Mouse (Mus musculus): ENCODE results near the gene Sult2b1. TPM values are rescaled to one million over a fixed set of nuclear protein-coding genes. Genes with fewer than 3 reads are reported as not detected.

Gene Sult2b1
- polyA plus RNA-seq (2015; fragmentation: Illumina TruSeq; extraction: RNeasy Lipid Tissue Mini Kit (QIAGEN cat#74804); ENCODE audit: insufficient read depth, low replicate concordance) = 0.25 TPM

DNA sequence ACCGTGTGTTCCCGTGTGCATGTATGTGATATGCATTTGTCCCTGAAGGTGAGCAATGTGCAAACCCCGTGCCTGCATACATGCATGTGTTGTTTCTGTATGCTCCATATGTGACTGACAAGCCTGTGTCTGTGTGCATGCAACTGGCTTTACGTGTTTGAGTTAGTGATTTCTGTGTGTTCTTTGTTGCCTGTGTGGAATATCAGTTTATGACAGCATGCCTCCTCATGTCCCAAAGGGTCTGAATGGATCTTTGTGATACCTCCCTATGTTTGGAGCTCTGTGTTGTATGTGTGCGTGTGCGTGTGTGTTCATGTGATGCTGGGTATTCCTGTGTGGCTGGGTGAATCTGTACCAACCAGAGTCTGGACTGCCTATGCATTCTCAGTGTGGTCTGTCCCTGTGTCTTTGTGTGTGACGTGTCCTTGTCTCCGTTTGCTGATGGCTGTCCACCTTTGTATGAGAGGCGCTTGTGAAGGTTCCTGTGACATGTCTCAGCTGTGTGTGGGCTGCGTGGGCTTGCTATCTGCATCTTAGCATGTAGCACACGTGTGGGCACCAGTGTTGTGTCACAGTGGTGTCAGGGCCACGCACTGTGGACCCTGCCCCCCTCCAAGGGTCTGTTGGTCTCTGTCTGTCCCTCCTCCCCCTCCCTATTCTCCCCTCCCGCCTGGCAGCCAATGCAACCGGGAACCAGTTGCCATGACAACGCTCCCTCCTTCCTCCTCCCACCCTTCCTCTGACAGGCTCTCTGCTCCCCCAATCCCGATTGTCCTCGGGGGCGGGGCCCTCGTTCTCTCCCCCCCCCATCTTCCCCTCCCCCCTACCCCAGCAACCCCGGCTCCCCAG lies at the start of gene Sult2b1:
Sult2b1 (minus strand) TSS at position 146 of the 849 bp plus-strand sequence.

DNA sequence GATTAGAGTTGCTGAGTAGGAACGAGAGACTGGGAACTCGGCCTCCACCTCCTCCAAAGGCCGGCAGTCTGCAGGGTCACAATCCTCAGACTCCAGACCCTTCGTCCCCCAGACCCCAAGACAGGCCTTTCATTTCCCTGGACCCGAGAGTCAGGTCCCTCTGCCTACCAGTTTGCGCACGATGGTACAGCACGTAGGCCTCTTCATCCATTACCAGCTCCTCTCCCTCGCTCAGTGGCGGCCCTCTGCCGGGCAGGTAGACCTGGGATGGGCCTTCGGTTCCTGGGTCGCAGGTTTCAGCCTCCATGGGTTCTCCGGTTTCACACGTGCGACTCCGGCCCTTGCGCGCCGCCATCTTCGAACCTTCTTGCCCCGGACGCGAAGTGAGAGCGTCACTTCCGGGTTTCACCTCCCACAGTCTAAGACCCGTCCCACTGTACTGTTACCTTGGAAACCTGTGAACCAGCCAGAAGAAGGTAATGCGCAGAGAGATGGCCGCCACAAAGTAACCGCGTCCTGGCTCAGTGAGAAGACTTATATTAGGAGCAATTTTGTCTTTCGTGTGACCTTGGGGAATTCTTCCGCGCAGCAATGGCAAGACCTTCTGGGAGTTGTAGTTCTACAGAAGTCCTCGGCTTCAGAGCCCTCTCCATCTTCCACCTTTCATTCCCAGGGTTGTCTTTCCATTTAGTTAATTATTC lies 46.1 kb upstream of the Sult2b1 start, which contains the start of gene Grwd1:
Grwd1 (minus strand) TSS at position 518 of the 701 bp plus-strand sequence.

DNA sequence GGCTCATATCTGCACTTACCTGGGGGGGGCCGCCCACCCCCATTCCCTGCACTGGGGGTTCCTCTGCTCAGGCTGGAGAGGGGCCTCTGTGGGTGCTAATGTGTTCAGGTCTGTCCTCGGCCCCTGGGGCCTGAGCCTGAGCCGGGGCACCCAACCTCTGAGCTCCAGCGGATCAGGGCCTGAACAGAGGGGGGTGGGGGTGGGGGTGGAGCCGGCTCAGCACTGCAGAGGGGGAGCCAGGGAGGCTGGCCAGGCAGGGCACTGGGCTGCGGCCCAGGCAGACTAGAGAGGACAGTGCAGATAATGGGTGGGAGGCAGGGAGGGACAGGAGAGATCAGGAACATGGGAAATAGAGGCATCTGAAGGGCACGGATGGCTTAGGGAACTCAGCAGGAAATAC lies 40.1 kb upstream of the Sult2b1 start, which contains the start of gene Kcnj14:
Kcnj14 (minus strand) TSS at position 185 of the 400 bp plus-strand sequence.

DNA sequence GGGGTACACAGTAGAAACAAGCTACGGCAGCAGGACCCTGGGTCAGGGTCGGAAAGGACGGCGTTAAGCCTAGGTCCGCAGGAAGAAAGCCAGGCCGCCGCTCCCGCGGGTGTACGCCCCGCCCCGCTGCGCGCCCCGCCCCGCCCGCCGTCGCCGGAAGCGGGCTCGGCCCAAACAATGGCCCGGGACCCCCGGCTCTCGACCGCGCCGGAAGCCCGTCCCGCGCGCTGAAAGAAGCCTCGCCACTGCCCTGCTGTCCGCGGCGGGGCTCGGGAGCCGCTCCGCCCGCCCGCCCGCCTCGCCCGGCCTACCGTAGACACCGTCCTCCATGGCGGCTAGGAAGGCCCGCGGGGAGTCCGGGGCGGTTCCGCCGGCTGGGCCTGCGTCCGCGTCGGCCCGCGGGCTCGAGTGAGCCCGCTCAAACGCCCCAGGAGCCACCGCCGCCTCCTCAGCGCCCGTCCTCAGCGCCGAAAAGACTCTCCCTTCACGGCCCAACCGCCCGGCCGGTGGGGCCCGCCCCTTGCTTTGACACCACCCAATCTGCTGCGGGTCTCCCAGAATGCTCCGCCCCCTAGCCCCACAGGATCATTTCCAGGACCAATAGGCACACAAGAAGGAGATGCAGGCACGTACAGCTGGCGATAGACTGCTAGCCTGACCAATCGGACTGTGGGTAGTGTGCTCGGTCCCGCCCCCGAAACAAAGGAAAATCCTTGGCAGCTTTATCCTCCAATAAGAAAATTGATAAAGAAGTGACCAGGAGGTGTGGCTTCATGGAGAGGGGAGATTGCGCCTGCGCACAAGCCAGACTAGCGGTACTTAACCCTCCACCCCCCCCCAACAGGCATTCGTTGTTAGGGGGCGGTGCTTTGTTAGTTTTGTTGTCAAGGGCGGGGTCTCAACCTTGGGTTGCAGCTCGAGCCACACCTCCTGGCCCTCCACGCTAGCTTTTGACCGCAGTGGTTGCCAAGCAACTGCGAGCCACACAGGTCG lies 29.6 kb upstream of the Sult2b1 start, which contains the start of gene Cyth2:
Cyth2 (minus strand) TSS at position 795 of the 993 bp plus-strand sequence.

DNA sequence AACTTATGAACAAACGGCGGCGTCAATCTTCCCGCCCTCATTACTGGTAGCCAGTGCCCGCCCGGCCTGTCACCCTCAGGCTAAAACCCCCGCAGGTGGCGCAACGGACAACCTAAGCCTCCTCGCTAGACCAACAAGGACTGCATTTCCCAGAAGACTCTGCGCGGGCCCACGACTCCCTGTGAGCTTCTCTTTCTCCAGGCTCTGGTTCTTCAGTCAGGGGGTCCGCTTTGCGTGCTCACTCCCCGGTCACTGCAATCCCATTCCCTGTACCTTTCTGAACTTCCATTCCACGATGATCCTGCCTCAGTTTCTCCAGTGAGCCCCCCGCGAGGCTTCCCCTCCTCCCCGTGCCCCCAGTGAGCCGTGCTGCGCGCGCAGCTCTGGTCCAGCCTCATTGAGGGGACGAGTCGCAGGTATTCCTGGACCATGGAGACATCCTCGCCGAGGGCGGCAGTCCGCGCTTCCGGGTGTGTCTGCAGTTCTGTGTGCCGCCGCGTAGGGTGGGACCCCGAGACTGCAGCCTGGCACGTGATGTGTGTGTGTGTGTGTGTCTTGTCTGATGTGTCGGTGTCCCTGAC lies 868 bp downstream of the Sult2b1 start, which contains the start of gene Lmtk3:
Lmtk3 (plus strand) TSS at position 228 of the 581 bp plus-strand sequence.

DNA sequence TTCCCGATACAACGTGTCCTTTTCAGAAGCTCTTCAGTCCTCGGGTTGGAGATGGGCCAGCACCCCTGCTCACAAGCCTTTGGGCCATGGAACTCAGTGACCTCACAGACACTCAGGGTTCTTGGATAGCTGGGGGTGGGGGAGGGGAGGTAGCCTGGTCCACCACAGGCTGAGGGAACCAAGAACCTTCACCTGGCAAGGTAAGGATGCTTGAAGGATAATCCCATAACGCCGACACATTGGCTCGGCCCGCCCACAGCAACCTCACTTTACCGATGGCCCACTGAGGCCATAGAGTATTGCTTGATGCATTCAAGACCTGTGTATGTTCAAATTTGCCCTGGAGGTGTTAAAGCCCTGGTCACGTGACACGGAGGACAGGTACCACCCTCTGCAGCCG lies 58.8 kb downstream of the Sult2b1 start, which contains the start of gene Spaca4:
Spaca4 (minus strand) TSS at position 101 of the 400 bp plus-strand sequence.

DNA sequence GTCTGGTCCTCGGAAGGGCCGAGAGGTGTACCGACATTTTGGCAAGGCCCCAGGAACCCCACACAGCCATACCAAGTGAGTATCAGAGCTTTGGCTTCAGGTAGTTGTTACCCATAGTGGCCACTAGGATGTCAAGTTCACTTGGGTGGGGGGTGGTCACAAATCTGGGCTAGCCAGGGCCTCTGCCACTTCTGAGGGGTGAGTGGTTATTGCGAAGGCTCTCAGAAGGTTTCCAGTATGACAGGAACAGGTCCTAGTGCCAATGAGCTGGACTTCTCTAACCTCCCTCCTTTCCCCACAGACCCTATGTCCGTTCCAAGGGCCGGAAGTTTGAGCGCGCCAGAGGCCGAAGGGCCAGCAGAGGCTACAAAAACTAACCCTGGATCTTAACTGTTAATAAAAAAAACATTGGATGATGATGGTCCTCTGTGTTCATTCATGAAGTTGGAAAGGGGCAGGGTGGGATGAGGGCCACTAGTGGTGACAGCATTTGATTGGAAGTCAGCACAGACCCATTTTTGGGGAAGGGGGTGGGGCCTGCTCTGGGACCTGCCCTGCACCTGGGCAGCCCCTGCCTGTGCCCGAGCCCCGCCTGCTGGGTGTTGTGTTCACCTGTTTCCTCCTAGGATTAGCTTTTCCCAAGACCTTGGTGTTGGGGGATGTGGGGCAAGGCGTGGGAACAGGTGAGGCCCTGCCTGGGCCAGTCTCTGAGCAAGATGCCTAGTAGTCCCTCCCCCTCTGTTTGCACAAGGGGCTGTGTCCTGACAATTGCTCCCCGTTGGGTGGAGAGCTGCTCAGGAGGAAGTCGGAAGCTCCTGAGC lies 63.8 kb downstream of the Sult2b1 start, which contains the start of gene Fam83e:
Fam83e (plus strand) TSS at position 800 of the 821 bp plus-strand sequence.

DNA sequence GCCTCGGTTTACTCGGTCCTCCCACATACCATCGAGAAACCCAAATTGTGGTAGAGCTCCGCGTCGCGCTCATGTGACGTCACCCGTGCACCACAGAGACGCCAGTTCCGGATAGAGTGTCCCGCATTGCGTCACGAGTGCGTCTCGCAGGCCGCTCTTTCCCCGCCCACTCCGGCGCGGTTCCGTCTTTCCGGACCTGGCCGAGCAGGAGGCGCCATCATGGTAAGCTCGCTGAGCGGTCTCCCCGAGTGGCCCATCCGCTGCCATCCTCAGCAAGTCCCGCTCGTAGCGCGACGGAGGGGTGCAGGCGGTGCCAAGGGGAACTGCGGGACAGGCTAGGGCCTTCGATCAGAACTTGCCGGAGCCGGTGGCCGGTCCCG lies 66.6 kb downstream of the Sult2b1 start, which contains the start of gene Sphk2:
Sphk2 (minus strand) TSS at position 85 of the 380 bp plus-strand sequence.

DNA sequence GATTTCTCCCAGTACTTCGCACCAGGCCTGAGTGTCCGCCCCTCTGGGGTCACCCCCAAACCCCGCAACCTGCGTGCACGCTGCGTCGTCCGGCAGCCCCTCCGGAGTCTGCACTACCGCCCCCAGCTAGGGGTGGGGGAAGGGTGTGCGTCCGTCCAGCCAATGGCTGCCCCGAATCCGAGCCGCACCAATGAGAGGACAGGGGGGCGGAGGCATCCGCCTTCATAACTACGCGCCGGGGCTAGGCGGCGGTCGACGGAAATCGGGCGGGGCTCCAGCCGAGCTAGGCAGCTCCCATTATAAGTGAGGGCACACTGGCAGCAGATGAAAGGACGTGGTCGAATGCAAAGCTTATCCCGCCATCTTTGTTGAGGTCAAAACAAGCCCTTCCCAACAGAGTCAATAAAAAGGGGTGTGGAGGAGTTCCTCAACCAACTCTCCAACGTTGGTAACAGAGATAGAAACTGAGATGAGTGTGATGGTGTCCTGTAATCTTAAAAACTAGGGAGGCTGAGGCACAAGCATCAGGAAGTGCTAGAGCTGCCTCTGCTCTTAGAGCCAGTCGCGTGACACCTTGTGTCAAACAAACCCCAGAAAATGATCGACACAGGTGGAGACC lies 69.3 kb downstream of the Sult2b1 start, which contains the start of gene Rpl18:
Rpl18 (plus strand) TSS at position 368 of the 619 bp plus-strand sequence.

DNA sequence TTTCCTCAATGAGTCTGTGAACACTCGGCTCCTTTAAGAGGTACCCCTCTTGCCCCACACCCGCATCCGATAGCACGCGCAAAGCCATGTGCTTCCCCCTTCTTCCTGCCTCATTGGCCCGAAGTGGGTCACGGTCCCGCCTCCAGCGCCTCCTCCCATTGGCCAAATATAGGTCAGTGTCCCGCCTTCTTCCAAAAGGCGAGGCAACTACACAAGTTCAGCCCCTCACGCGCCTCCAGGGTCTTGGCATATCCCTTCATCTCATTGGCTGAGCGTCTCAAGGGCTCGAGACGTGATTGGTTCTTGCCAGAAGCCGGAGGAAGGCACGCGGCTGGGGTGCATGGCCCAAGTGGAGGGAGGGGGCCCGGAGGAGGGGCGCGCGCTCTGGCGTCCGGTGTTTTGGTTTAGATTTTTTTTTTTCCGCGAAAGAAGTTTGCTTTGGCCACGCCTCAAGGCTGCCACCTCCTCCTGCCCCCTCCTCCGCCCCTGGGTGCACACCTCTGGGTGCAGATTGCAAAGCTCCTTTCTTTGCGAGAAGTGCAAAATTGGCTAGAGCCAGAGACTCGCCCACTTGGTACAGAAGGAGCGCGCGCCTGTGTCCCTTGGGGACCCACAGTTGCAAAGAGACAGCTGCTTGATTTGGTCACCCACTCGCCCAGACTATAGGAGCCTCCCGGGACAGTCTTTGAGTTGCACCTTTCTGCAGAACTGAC lies 79.6 kb downstream of the Sult2b1 start, which contains the start of gene Dbp:
Dbp (plus strand) TSS at position 359 of the 713 bp plus-strand sequence.

DNA sequence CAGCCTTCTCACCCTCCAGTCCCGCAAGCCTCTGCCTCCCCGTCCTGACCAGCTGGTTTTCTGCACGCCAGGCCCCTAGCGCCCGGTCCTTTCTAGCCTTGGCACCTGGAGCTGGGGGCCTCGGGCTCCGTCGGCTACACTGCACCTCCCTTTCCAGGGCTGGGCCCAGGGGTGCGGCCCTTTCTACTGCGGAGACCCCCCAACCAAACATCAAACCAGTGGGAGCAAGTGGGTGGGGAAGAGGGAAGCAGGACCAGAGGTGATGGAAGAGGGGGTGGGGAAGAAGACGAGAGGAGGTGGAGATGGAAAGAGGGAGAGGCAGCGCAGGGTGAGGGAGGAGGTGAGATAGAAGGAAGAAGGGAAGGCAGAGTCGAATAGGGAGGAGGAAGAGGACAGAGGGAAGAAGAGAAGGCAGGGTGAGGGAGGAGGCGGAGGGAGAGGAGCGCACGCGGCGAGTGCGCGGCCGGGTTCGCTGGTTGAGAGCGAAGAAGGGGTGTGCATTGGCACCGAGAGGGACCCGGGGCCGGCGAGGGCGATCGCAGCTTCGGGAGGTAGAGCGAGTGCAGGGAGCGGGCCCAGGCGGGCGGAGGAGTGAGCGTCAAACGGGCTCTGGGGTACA lies 84.8 kb downstream of the Sult2b1 start, which contains the start of gene Car11:
Car11 (plus strand) TSS at position 321 of the 619 bp plus-strand sequence.

DNA sequence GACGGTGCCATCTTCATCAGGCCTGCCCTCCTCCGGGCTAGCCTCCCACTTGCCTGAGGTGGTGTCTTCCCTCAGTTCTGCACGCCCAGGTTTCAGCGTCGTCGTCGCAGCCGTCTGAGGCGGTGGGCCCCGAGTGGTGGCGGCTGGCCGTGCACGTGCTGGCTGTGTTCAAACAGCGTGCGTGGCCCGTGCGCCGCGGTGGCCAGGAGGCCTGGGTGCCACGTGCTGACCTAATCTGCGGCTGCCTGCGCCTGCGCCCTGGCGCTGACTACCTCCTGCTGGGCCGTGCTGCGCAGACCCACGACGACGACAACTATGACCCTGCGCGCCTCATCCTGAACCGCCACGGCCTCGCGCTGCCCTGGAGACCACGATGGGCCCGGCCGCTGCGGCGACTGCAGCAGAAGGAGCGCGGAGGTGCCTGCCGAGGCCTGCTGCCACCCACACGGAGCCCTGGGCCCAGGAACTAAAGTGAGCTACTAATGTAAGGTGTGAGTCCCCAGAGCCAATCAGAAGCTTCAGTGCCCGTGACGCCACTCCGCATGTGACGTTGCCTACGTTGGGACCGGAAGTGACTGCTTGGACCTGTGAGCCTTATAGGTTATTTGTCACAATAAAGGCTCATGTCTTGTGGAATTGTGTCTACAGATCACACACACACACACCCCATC lies 90.4 kb downstream of the Sult2b1 start, which contains the start of gene Sec1:
Sec1 (minus strand) TSS at position 482 of the 671 bp plus-strand sequence.

DNA sequence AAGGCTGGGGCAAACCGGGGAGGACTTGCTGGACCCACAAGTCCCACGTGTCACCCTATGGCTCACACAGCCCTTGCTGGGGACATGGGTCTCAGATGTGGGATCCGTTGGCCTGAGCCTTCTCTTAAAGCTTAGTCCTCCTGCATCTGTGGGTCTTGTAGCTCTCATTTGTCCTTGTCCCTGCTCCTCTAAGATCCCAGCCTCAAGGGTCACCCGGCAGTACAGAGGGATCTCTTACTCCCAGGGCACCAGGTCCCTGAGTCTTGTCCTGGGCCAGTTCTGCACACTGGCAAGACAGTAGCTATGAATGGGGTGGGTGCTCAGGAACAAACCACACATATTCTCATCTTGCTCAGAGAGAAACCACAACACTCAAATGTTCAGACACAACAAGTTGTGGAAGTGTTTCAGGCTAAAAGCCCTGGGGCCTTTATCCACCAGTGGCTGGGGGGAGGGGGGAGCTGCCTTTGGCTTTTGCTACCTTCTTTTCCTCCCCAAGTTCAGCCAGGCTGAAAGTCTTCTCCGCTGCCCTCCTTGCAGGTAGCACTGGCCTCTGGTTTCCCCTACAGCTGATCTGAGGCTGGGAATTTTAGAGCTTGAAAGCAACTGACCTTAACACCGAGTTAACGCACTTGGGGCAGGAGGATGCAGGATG lies 100.9 kb downstream of the Sult2b1 start, which contains the start of gene Ntn5:
Ntn5 (plus strand) TSS at position 627 of the 655 bp plus-strand sequence.

